Mouse (Mus musculus): ENCODE results near the gene Gm20388. TPM values are rescaled to one million over a fixed set of nuclear protein-coding genes. Genes with fewer than 3 reads are reported as not detected.

Gene Gm20388
- polyA plus RNA-seq, 1 experiment from 2014 or later: 5.5 TPM

DNA sequence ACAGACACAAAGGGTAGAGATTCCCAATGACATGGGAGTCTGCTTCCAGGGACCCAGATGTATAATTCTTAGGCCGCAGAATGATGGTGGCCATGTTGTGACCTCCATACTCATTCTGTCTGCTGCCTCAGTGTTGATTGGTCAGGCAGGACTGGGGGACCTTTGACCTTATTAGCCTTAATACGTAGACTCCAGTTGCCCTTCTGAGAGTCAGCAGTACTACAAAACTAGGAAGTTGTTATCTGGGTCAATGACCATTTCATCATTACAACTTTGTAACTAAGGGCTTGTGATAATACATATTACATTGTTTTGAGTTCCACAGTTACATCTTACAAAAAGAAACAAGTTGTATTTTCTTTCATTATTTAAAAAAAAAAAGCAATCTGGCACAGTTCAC is 3035.1 kb downstream of the Gm20388 start:
- Histone ChIP-seq H3K36me3 (replicated peaks) (peaks cover 3% of the 10 kb centered on the region), H3K4me1 (no peaks in the 10 kb centered on the region; the same call in 1 of the 2 replicates), H3K4me3 (no peak overlapping the region), H3K27ac (no peak overlapping the region), H3K9me3 (no peaks in the 10 kb centered on the region), H3K27me3 (ENCODE audit: poor library complexity, severe bottlenecking) (no peaks in the 10 kb centered on the region)
- 76% methylated on average over 2 of the region's 2 CpGs for WGBS
- no peak for DNase-seq (ENCODE audit: extremely low spot score, low spot score)

DNA sequence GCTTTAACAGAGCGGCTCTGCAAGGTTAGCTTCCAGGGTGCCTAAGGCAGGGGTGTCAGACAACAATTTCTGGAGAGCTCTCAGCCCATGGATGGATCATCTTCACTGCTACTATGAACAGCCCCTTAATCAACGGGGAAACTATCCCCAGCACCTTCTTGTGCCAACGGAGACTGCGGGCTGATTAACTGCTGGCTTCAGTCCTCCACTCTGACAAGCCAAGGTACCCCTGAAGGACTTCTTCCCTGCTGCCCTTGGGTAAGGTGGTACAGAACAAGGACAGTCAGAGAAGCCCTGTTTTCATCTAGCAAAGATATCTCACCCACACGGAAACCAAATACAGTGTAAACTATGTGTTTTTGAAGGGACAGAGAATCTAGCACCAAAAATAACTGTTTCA is 3039.1 kb downstream of the Gm20388 start:
- H3K27ac ChIP-seq: no peak overlapping the region
- H3K4me3 ChIP-seq: no peak overlapping the region
- DNase-seq (ENCODE audit: extremely low spot score, low spot score): no peak
- H3K27me3 ChIP-seq (ENCODE audit: poor library complexity, severe bottlenecking): no peaks in the 10 kb centered on the region
- H3K36me3 ChIP-seq (replicated peaks): no peaks in the 10 kb centered on the region
- no peaks in the 10 kb centered on the region for H3K9me3 ChIP-seq
- 87% methylated on average over 5 of the region's 5 CpGs for whole genome bisulfite sequencing
- peaks cover 9% of the 10 kb centered on the region; the same call in 1 of the 2 replicates for H3K4me1 ChIP-seq

DNA sequence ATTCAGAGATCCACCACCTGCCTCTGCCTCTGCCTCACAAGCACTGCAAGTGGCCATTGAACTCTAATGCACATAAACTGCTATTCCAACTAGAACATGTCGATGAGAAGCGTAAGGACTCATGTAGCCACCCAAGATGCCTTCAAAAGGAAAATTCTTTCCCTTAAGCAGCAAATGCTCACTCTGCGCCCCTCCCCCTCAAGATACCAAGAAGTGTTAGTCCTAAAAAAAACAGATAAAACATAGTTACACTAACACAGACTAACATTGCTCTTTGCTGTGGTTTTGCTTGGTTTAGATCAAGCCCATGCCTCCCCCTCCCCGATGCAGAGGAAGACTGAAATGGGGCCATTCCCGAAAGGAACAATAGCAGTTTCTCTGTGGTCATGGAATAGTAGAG is 3040.8 kb downstream of the Gm20388 start:
- Histone ChIP-seq H3K4me1 (peaks cover 13% of the 10 kb centered on the region; the same call in 1 of the 2 replicates), H3K9me3 (no peaks in the 10 kb centered on the region), H3K27ac (no peak overlapping the region), H3K4me3 (no peak overlapping the region), H3K27me3 (ENCODE audit: poor library complexity, severe bottlenecking) (no peaks in the 10 kb centered on the region), H3K36me3 (replicated peaks) (no peaks in the 10 kb centered on the region)
- DNase-seq (ENCODE audit: extremely low spot score, low spot score): no peak
- 92% methylated on average over 5 of the region's 5 CpGs for whole genome bisulfite sequencing

DNA sequence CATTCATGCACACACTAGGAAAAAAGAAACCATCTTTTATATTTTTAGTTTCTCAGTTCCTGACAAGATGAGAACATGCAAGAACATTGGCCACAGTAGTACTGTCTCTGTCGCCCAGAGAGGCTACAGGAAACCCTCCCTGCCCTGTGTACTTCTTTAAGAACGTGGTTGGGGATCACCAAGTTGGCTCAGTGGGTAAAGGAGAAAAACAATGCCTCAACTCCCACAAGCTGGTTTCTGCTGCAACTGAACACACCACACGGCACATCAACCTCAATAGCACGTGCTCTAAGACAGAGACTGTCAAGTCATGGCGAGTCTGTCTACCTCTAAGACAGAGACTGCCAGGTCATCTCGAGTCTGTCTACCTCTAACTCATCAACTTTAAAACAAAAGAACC is 3042.4 kb downstream of the Gm20388 start:
- WGBS: 85% methylated on average over 6 of the region's 6 CpGs
- Histone ChIP-seq H3K4me1 (peaks cover 23% of the 10 kb centered on the region), H3K9me3 (no peaks in the 10 kb centered on the region), H3K27me3 (ENCODE audit: poor library complexity, severe bottlenecking) (no peaks in the 10 kb centered on the region), H3K27ac (no peak overlapping the region), H3K36me3 (replicated peaks) (no peaks in the 10 kb centered on the region), H3K4me3 (no peak overlapping the region)
- DNase-seq (ENCODE audit: extremely low spot score, low spot score): no peak

DNA sequence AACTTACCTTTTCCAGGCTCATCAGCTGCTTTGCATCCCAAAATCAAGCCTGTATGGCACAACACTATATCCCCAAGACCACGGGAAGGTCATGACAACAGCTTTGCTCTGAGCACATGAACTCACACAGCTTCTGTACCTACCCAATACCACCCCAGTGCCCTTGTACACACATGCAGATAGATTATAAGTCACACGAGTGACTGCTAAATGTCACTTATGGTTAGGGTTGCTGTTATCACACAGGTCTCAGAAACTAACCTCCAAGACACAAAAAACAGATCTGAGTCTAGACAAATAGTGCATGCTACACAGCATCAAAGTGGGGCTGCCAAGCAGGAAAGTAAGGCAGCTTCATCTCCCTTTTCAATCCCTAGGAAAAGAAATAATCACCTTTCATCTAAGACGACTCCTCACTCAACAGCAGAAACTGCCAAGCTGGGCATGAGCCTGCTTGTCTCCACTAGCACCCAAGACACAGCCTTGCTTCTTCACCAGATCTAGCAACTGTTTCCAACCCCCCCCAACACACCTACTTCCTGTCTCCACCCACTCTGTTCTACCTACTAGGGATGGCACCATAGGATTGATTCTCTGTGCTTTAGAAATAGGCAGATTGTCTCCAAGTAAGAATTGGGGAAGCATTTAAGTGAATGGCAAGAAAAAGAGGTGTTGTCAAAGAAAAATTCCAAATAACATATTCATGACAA is 3043.6 kb downstream of the Gm20388 start:
- Histone ChIP-seq H3K36me3 (replicated peaks) (no peaks in the 10 kb centered on the region), H3K4me3 (no peak overlapping the region), H3K9me3 (no peaks in the 10 kb centered on the region), H3K27me3 (ENCODE audit: poor library complexity, severe bottlenecking) (no peaks in the 10 kb centered on the region), H3K27ac (no peak overlapping the region), H3K4me1 (peaks cover 23% of the 10 kb centered on the region)
- DNase-seq (ENCODE audit: extremely low spot score, low spot score): no peak
- 93% methylated on average over 3 of the region's 3 CpGs for WGBS

DNA sequence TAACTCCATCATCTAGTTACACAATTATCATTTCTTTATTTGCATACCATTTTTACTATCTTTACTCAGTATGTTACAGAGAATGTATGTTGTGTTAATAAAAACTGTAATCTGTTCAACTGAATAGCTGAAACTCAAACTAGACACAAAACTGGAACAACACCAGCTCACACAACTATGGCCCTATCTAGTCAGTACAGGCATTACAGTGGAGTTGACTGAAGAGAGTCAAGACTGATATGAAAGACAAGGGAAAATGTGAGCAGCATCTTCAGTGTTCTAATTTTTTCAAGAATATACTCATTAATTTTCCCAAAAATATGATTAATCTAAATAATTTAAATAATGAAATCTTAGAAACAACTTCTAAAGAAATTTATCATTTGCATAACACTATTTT is 3044.6 kb downstream of the Gm20388 start:
- H3K36me3 ChIP-seq (replicated peaks): no peaks in the 10 kb centered on the region
- H3K4me3 ChIP-seq: no peak overlapping the region
- no peaks in the 10 kb centered on the region for H3K9me3 ChIP-seq
- H3K4me1 ChIP-seq: peaks cover 23% of the 10 kb centered on the region
- H3K27me3 ChIP-seq (ENCODE audit: poor library complexity, severe bottlenecking): no peaks in the 10 kb centered on the region
- no peak overlapping the region for H3K27ac ChIP-seq
- no peak for DNase-seq (ENCODE audit: extremely low spot score, low spot score)

DNA sequence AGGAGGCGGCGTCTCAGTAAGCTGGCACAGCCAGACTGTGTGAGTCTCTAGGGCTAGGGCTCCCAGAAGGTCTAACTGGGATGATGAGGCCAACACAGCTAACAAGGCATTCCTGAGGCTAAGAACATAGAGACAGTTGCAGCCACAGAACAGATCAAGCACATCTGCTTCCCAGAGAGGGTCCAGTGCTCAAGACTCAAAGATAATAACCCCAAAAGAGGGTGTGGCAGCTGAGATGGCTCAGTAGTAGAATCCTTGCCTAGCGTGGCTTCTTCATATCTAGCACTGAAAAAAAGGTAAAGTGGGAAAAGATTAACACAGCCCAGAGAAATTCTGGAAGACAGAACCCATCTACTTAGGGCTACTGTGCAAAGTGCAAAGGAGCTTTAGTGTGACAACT is 3045.4 kb downstream of the Gm20388 start:
- Histone ChIP-seq H3K27me3 (ENCODE audit: poor library complexity, severe bottlenecking) (no peaks in the 10 kb centered on the region), H3K9me3 (no peaks in the 10 kb centered on the region), H3K4me1 (peaks cover 27% of the 10 kb centered on the region), H3K4me3 (no peak overlapping the region), H3K36me3 (replicated peaks) (no peaks in the 10 kb centered on the region), H3K27ac (no peak overlapping the region)
- 91% methylated on average over 3 of the region's 3 CpGs for WGBS
- DNase-seq (ENCODE audit: extremely low spot score, low spot score): no peak

DNA sequence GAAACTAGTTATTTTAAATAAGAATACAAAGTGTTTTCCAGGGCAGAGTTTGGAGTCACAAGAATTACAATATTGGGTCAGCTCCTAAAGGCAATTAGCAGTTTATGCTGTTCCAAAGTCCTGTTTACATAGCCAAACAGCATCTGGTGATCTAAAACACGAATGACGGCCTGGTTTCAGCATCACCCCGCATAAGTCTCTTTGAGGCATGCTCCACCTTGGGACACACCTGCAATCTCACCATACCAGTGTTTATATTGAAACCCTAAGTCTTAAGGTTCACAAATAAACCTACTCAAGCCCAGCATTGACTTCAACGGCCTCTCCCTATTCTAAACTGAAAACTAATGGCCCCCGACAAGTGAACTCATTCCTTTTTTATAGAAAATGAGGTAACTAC is 3049.7 kb downstream of the Gm20388 start:
- H3K27me3 ChIP-seq (ENCODE audit: poor library complexity, severe bottlenecking): no peaks in the 10 kb centered on the region
- peaks cover 40% of the 10 kb centered on the region for H3K4me1 ChIP-seq
- WGBS: 91% methylated on average over 5 of the region's 5 CpGs
- H3K9me3 ChIP-seq: no peaks in the 10 kb centered on the region
- no peak for DNase-seq (ENCODE audit: extremely low spot score, low spot score)
- H3K36me3 ChIP-seq (replicated peaks): peaks cover 11% of the 10 kb centered on the region
- no peak overlapping the region for H3K4me3 ChIP-seq
- H3K27ac ChIP-seq: no peak overlapping the region

DNA sequence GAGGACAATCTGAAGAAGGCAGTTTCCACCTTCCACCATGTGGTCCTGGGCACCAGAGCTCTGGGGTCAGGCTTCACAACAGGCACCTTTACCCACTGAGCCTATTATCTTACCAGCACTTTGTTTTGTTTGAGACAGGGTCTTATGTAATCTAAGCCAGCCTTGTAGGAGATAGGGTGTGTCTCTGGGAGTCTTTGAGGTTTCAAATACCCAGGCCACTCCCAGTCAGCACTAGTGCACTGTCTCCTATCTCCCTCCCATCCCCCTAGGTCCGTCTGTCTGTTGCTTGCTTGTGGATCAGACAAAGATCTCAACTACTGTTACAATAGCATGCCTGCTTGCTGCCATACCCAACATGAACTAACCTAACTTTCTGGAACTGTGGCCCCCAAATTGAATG is 3050.3 kb downstream of the Gm20388 start:
- H3K4me1 ChIP-seq: peaks cover 38% of the 10 kb centered on the region
- H3K4me3 ChIP-seq: no peak overlapping the region
- H3K36me3 ChIP-seq (replicated peaks): peaks cover 16% of the 10 kb centered on the region
- no peak for DNase-seq (ENCODE audit: extremely low spot score, low spot score)
- H3K9me3 ChIP-seq: no peaks in the 10 kb centered on the region
- H3K27ac ChIP-seq: no peak overlapping the region
- H3K27me3 ChIP-seq (ENCODE audit: poor library complexity, severe bottlenecking): no peaks in the 10 kb centered on the region
- 37% methylated on average over 1 of the region's 1 CpGs for WGBS

DNA sequence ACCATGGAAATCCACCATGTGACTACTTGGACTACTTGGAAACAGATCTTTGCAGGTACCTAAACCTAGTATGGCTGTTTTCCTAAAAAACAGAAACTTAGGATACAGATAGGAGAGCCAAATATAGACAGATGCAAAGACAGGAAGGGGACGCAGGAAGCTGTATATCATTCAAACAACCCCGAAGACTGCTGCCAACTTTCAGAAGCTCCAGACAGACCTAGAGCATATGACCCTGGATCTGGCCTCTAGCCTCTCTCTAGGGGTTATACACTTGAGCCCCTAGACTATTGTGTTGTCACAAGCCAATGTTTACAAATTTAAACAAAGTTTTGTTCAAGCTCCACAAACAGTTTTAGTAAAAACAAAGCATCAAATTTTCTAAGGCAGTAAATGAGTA is 3050.8 kb downstream of the Gm20388 start:
- Histone ChIP-seq H3K9me3 (no peaks in the 10 kb centered on the region), H3K36me3 (replicated peaks) (peaks cover 21% of the 10 kb centered on the region), H3K27me3 (ENCODE audit: poor library complexity, severe bottlenecking) (no peaks in the 10 kb centered on the region), H3K4me3 (no peak overlapping the region), H3K27ac (no peak overlapping the region), H3K4me1 (peaks cover 36% of the 10 kb centered on the region)
- no peak for DNase-seq (ENCODE audit: extremely low spot score, low spot score)
- 86% methylated on average over 2 of the region's 2 CpGs for WGBS

DNA sequence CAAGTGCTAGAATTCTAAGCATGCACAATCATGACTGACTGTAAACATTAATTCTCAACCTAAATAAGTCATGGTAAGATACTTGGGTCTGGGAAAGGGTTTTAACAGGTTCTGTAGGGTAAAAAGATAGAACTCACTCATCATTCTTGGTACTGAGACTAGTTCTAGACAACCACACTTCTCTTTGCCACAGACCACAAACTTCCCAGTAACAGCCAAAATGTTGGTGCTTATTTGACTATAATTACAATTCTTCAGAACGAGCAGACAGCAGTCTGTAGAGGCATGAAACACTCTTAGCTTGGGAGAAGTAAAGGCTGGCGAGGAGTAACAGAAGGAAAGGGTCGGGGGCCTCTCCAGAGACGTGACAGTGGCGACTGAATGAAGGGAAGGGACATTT is 3051.4 kb downstream of the Gm20388 start:
- Histone ChIP-seq H3K27me3 (ENCODE audit: poor library complexity, severe bottlenecking) (no peaks in the 10 kb centered on the region), H3K36me3 (replicated peaks) (peaks cover 22% of the 10 kb centered on the region), H3K9me3 (no peaks in the 10 kb centered on the region), H3K4me3 (no peak overlapping the region), H3K4me1 (peaks cover 30% of the 10 kb centered on the region), H3K27ac (no peak overlapping the region)
- DNase-seq (ENCODE audit: extremely low spot score, low spot score): no peak
- 75% methylated on average over 5 of the region's 5 CpGs for WGBS

DNA sequence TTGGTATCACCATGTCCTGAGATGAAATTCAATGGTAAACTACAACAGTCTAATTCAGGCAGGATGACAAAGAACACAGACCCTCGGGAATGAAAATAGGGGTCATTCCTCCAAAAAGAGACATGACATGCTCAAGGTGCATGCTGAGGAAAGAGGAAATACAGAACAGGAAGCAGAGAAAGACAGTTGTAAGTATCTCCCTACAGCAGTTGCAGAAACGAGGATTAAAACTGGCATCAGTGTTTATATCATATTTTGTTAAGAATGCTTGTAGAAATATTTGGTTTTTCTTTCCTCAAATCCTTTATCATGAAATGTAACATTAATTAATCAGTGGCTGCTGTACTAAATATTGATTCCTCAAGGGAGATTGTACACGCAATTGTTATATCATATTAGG is 3056.0 kb downstream of the Gm20388 start:
- Histone ChIP-seq H3K36me3 (replicated peaks) (peaks cover 62% of the 10 kb centered on the region), H3K27me3 (ENCODE audit: poor library complexity, severe bottlenecking) (no peaks in the 10 kb centered on the region), H3K27ac (no peak overlapping the region), H3K4me3 (no peak overlapping the region), H3K9me3 (no peaks in the 10 kb centered on the region), H3K4me1 (peaks cover 15% of the 10 kb centered on the region)
- DNase-seq (ENCODE audit: extremely low spot score, low spot score): no peak
- 91% methylated on average over 3 of the region's 3 CpGs for WGBS

DNA sequence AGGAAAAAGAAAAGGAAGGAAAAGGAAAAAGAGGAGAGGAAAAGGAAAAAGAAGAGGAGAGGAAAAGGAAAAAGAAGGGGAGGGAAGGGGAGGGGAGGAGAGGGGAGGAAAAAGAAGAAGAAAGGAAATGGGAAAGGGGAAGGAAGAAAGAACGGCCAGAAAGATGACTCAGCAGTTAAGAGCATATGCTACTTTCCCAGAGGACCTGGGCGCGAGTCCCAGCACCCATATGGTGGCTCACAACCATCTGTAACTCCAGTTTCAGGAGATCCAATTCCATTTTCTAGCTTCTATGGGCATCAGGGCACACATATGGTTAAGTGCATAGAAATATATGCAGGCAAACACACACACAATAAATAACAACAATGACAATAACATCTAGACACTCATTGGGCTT is 3057.5 kb downstream of the Gm20388 start:
- H3K36me3 ChIP-seq (replicated peaks): peaks cover 75% of the 10 kb centered on the region
- H3K27ac ChIP-seq: no peak overlapping the region
- no peak for DNase-seq (ENCODE audit: extremely low spot score, low spot score)
- WGBS: 94% methylated on average over 3 of the region's 3 CpGs
- no peaks in the 10 kb centered on the region for H3K27me3 ChIP-seq (ENCODE audit: poor library complexity, severe bottlenecking)
- no peak overlapping the region for H3K4me3 ChIP-seq
- no peaks in the 10 kb centered on the region for H3K9me3 ChIP-seq
- 0 out of 2 replicates have a peak, but pooled peaks cover 2% of the 10 kb centered on the region for H3K4me1 ChIP-seq
